Mouse (Mus musculus) hematopoietic stem cell, adult 5-6 weeks (primary cell): Measurements from ENCODE around the gene Wdfy2. TPM values are rescaled to one million over a fixed set of nuclear protein-coding genes. Genes with fewer than 3 reads are reported as not detected.

Experiments used
- ATAC-seq, 2 experiments: fragments of 125-278 bp in 1 of 2; replicated peaks in 1 of 2; 2 replicates each; pipeline ENCODE4 v1.8.0; 2016 to 2017; ENCODE audit warnings: inconsistent platforms in 2 of 2, mild to moderate bottlenecking in 2 of 2, moderate number of reproducible peaks in 2 of 2, low read depth in 1 of 2, moderate TSS enrichment in 1 of 2; ENCODE audit not compliant: low FRiP score in 2 of 2, poor library complexity in 2 of 2, severe bottlenecking in 2 of 2, insufficient read depth in 1 of 2, low TSS enrichment in 1 of 2
- total RNA-seq: library from RNA; stranded (forward); fragments of 172-1452, 232-1000 nt; gene quantifications from 2 replicates; pipeline ENCODE4 v1.2.3, GENCODE M21; 2017

The Wdfy2 gene
- total RNA-seq, 1 experiment from 2014 or later = 31.4 TPM

DNA sequence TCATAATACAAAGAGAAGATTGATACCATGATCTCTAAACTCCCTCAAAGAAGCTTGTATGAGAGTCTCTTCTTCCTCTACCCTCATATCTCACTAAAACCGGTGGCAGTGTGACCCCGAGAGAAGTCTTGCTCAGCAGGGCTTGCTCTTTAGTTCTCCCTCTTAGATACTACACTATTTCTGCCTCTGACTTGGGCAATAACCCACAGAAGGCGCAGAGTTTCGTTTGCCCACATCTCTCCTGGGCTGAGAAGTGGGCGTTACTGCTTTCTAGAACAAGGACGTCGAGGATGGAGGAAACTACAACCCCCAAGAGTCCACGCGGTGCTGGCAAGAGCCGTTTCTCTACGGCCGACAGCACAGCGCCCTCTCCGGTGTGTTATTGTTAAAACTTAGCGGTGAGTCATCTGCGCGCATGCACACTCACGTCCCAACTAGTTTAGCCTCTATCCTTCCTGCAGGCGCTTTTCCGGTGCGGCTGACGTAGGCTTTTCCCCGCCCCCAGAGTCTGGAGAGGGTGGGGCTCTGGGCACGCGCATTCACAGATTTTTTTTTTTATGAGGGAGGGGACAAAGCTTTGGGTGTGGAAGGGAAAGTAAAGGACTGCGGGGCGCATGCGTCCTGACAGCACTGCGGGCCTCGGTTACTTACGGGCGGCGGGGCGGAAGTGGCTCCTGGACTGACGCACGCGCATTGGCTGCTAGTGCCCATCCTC is 395 bp upstream of the Wdfy2 start:
- peak; percentile 92 to 94 for ATAC-seq

DNA sequence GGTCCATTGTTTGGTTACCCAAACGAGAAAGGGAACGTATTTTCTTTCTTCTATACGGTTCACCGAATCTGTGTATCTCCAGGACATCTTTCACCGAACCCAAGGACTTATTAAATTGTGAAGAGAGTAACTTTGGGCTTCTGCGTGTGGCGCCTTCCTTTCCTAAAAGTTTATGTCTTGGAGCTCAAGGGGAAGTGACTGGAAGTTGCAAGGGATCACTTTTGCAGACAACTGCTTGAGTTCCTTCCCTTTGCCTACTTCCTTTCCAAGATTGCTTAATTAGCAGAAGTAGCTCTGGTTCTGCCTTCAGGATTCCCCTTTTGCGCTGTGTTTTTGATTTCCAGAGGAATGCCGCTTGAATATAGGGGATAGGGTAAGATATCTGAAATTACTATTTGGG is 858 bp downstream of the Wdfy2 start:
- ATAC-seq = no peak

- no peak for ATAC-seq
Observed at GRCm38 (mm10) chr14:62841726-62842125, 4.2 kb downstream of the Wdfy2 start.

DNA sequence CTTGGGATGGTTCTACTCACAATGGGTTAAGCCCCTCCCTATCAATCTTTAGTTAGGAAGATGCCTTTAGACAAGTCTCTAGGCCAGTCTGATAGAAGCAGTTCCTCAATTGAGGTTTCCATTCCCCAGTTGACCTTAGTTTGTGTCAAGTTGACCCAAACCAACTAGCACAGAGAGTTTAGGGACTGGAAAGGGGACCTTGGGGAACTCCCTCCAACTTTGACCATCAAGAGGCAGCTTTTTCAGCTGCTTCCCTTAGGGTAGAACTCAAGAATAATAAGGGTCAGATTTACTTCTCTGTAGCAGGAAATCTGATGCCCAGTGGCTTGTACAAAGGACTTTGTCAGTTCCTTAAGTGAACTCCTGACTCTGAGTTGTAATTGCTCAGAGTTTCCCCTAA is 5.0 kb downstream of the Wdfy2 start:
- no peak; a peak in 1 of 4 replicates for ATAC-seq

DNA sequence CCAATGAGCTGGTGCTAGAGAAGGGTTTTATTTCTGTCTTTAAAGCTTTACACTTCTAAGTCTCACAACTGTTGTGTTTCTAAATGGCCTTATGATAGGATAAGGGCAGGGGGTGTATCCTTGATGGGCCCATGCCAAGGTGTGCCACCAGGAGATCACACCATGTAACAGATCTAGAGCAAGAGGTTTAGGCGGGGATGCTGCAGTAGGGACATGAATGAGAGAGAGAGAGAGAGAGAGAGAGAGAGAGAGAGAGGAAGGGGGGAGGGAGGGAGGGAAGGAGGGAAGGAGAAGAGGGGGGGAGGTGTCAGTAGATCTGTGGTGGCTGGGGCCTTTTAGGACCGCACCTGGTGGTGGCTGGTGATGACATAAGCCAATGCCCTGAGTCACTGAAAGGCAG is 5.5 kb downstream of the Wdfy2 start:
- ATAC-seq = no peak

- no peak for ATAC-seq
Observed at GRCm38 (mm10) chr14:62844226-62844625, 6.7 kb downstream of the Wdfy2 start.

DNA sequence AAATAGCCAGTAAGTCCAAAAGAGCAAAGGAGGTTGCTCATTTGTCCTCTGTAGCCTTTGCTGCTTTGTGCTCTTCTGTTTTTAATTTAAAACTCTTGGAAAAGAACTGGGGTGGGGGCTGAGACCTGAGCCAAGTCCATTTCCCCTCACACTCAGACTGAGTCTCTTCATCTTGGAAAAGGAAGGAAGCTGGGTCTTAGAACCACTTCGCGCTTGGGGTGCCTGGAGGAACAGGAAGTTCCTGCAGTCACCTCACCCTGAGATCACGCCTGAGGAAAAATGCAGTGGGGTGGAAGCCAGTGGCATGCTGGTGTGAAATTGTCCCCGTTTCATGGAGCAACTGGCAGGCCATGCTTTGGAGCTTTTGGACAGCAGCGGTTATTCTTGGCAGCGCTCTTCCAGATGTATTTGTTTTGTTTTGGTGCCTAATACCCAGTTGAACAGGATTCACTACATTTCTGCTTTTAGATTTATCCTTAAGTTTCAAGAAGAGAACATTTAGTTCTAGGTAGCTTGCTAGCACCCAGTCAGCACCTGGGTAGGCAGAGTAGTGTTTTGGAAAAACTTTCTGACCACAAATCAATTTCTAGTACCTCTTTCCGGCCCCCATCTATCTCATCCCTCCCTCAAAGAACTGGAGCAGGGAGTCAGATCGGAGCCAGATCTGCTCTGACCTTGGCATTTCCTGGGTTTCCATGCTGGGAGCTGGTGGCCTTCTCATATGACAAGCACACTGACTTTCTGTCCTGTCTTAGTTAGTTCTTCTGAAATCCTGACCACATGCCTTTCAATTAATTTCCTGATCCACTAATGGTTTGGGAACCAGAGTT is 7.7 kb downstream of the Wdfy2 start:
- peak; percentile 40 to 68; a peak in 3 of 4 replicates for ATAC-seq

- ATAC-seq = no peak
Observed at GRCm38 (mm10) chr14:62850980-62851379, 13.5 kb downstream of the Wdfy2 start.

- ATAC-seq = no peak
Observed at GRCm38 (mm10) chr14:62852840-62853239, 15.4 kb downstream of the Wdfy2 start.

GRCm38 (mm10) chr14:62855077-62855835 is 17.8 kb downstream of the Wdfy2 start:
- no peak for ATAC-seq

DNA sequence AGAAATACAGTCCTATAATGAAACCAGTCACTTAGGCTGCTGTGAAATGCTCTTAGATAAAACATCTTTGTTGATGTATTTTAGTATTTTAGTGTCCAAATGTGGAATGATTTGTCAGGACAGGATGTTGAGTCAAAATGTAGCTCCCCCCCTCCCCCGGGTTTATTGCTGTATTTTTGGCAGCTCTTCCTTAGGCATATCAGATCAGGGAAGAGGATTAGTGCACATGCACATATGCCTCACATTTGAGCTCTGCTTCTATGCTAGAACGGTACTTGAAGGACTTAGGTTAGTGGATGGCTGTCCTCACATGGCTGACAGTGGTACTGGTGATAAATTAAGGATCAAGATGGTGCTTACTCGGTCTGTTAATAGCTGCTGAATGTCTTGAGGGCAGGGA is 18.4 kb downstream of the Wdfy2 start:
- ATAC-seq = no peak

DNA sequence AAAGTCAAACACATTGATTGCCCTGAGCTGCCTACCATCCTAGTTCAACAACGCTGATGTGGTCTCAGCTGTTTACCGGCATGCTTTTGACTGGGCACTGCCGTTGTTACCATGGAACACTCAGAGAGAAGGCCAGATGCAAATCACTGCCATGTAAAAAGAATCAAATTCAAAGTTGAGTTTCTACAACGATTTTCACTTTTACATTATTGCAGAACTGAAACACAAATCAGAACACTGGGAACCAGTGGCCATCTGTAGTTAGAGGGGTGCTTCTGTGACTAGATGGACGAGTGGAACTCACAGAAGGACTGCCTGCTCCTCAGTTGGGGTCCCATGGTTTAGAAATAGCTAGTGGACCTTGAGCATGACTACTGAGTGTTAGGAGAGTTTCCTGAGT is 19.0 kb downstream of the Wdfy2 start:
- no peak for ATAC-seq

DNA sequence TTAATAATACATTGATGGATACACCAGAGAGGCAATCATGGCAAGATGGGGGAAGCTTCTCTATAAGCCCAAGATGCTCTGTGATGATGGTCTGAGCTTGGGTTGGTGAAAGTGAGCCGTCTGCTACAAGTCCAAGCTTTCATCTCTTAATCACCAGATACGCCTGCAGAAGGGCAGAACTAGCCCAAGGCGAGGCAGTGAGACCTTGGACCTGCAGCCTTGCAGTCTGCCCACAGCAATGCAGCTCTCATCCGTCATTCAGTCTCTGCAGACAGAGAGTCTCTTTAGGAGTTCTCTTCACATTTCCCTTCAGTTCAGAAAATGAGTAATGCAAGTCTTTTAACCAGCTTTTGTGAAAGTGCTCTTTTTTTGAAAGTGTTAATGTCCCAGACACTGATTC is 20.4 kb downstream of the Wdfy2 start:
- 0 out of 4 replicates have a peak, but pooled peaks of 1 of the 2 experiments have one; percentile 1 for ATAC-seq

- peak; percentile 91 to 95 for ATAC-seq
Observed at GRCm38 (mm10) chr14:62858311-62858710, 20.8 kb downstream of the Wdfy2 start.

DNA sequence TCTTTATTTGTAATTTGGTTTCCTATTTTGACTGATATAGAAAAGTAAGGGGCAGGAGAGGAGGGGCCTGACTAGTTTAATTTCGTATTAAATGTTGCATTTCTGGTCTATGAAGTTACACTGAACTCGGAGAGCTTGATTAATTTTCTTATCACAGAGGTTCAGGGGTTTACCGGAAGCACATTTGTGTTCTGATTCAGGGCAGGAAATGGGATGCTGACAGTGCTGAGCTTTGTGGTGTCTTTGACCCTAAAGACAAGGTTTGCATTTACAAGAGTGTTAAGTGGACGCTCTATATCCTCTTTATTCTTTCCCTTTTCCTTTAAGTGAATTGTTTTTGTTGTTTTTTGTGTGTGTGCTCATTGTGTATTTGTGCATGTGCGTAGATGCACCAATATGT is 25.1 kb downstream of the Wdfy2 start:
- no peak for ATAC-seq

DNA sequence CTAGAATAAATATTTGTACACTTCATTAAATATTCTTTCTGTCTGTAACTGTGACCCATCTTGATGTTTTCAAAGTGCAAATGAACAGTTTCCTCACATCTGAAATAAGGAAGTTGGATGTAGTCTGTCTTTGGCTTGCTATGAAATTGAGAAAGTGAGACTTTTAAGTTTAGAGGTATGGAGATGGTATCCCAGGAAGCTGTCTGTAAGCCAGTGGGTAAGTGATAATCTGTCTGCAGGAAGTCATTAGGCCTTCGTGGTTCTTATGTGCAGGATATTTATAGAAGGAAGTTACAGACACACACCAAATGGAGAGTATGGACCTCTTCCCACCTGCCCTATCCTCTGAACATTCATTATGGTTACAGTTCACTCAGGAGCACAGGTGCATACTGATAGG is 26.8 kb downstream of the Wdfy2 start:
- ATAC-seq = peak; percentile 23 to 27; a peak in 3 of 4 replicates

DNA sequence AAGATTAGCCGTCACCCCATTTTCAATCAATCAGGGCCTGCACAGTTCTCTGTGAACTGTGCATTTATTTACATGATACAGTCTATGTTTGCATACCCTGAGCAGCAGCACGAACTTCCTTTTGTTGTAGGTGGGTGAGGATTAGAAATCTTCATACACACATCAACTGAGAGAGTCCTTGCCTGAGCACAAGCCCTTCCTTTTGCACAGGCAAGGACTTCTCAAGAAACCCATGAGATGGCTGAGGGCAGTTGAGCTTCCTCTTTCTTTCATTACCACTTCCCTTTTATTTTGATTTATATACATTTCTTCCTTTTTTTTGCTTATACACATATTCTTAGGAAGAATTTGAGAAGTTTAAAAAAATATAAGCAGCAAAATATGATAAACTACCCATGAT is 27.9 kb downstream of the Wdfy2 start:
- ATAC-seq = peak; percentile 76 to 86

GRCm38 (mm10) chr14:62867069-62867468 is 29.6 kb downstream of the Wdfy2 start:
- no peak for ATAC-seq
